Mouse (Mus musculus) spleen, adult 2 months (tissue): Measurements from ENCODE around the gene Serpinh1. TPM values are rescaled to one million over a fixed set of nuclear protein-coding genes. Genes with fewer than 3 reads are reported as not detected.

ENCODE experiments used
- DNase-seq, 2 experiments: peaks; one replicate each; pipeline versions ENCODE4 v3.0.0 to v3.0.0-alpha.2; 2012 to 2021; ENCODE audit warnings: low spot score in 2 of 2, low read depth in 1 of 2
- H3K27ac ChIP-seq: fragments of 200-500 bp; 2 replicates; pipeline ENCODE4 v1.5.1; 2012; ENCODE audit warnings: low read length, inconsistent platforms; ENCODE audit not compliant: insufficient read depth
- H3K27me3 ChIP-seq: fragments of 200-500 bp; 2 replicates; pipeline ENCODE4 v1.6.1; 2012; ENCODE audit warnings: mild to moderate bottlenecking, moderate library complexity, low read length, inconsistent platforms; ENCODE audit not compliant: control insufficient read depth, insufficient read depth
- H3K36me3 ChIP-seq: fragments of 200-500 bp; 2 replicates; pipeline ENCODE4 v1.6.1; 2012; ENCODE audit warnings: mild to moderate bottlenecking, low read length, inconsistent platforms; ENCODE audit not compliant: control insufficient read depth, insufficient read depth
- H3K4me1 ChIP-seq: fragments of 200-500 bp; 2 replicates; pipeline ENCODE4 v1.6.1; 2011; ENCODE audit warnings: inconsistent platforms; ENCODE audit not compliant: control insufficient read depth, insufficient read depth, insufficient read length
- H3K4me3 ChIP-seq: fragments of 200-500 bp; 2 replicates; pipeline ENCODE4 v1.5.1; 2011; ENCODE audit warnings: mild to moderate bottlenecking, inconsistent platforms; ENCODE audit not compliant: insufficient read depth, insufficient read length; ENCODE audit errors: extremely low read depth
- CTCF ChIP-seq: fragments of 200-500 bp; IDR thresholded peaks from 2 replicates; pipeline ENCODE4 v1.5.1; 2011; ENCODE audit warnings: mild to moderate bottlenecking, inconsistent platforms; ENCODE audit not compliant: insufficient read depth, insufficient read length, insufficient replicate concordance; ENCODE audit errors: extremely low read depth
- POLR2A ChIP-seq: fragments of 200-500 bp; IDR thresholded peaks from 2 replicates; pipeline ENCODE4 v1.6.1; 2011; ENCODE audit warnings: low read depth, low read length, inconsistent platforms
- WGBS: fragments of 180-500 bp; shearing (Covaris S2); methylation state at CpG from one replicate; pipeline ENCODE4 v1.1.7; 2018; 5-methylcytosine and 5-hydroxymethylcytosine counted together
- polyA plus RNA-seq: library from polyadenylated mRNA; depleted of rRNA; stranded (reverse); fragments of >200 nt; gene quantifications from 2 replicates; pipeline ENCODE4 v1.2.3, GENCODE M21; 2012

Gene Serpinh1
- polyA plus RNA-seq, 1 experiment: 69.3 TPM

GRCm38 (mm10) chr7:99314565-99314964, 38.5 kb downstream of the Serpinh1 start:
- no peak for DNase-seq
- WGBS: 60% methylated on average over 4 of the region's 4 CpGs
- Histone ChIP-seq H3K27ac (no peak overlapping the region), H3K27me3 (no peaks in the 10 kb centered on the region), H3K4me3 (no peak overlapping the region), H3K4me1 (no peaks in the 10 kb centered on the region), H3K36me3 (no peaks in the 10 kb centered on the region)
- no peak for TF ChIP-seq POLR2A
- TF ChIP-seq CTCF: no peak

GRCm38 (mm10) chr7:99313253-99313652, 39.8 kb downstream of the Serpinh1 start:
- TF ChIP-seq POLR2A: no peak
- no peak for TF ChIP-seq CTCF
- 88% methylated on average over 8 of the region's 8 CpGs for WGBS
- Histone ChIP-seq H3K4me3 (no peak overlapping the region), H3K27me3 (no peaks in the 10 kb centered on the region), H3K4me1 (no peaks in the 10 kb centered on the region), H3K27ac (no peak overlapping the region), H3K36me3 (no peaks in the 10 kb centered on the region)
- DNase-seq: no peak

- no peaks in the 10 kb centered on the region for H3K4me1 ChIP-seq
- no peak overlapping the region for H3K4me3 ChIP-seq
- DNase-seq: no peak
- H3K36me3 ChIP-seq: no peaks in the 10 kb centered on the region
- no peaks in the 10 kb centered on the region for H3K27me3 ChIP-seq
- TF ChIP-seq CTCF (no peak), POLR2A (no peak)
- no peak overlapping the region for H3K27ac ChIP-seq
- 82% methylated on average over 8 of the region's 8 CpGs for WGBS
These were observed 40.3 kb downstream of the Serpinh1 start for GRCm38 (mm10) chr7:99312671-99313143.

GRCm38 (mm10) chr7:99312058-99312457, 41.0 kb downstream of the Serpinh1 start:
- 63% methylated on average over 4 of the region's 4 CpGs for WGBS
- DNase-seq: no peak

GRCm38 (mm10) chr7:99311433-99311832, 41.6 kb downstream of the Serpinh1 start:
- TF ChIP-seq POLR2A (no peak), CTCF (no peak)
- no peak for DNase-seq
- no peaks in the 10 kb centered on the region for H3K27me3 ChIP-seq
- H3K27ac ChIP-seq: no peak overlapping the region
- H3K4me3 ChIP-seq: no peak overlapping the region
- no peaks in the 10 kb centered on the region for H3K4me1 ChIP-seq
- no peaks in the 10 kb centered on the region for H3K36me3 ChIP-seq
- 40% methylated on average over 7 of the region's 7 CpGs for WGBS

More at GRCm38 (mm10) chr7:99312058-99312457, 41.0 kb downstream of the Serpinh1 start:
- Histone ChIP-seq H3K4me1 (no peaks in the 10 kb centered on the region), H3K27ac (no peak overlapping the region), H3K4me3 (no peak overlapping the region), H3K27me3 (no peaks in the 10 kb centered on the region), H3K36me3 (no peaks in the 10 kb centered on the region)
- no peak for TF ChIP-seq POLR2A
- TF ChIP-seq CTCF: no peak

- no peak overlapping the region for H3K27ac ChIP-seq
- no peaks in the 10 kb centered on the region for H3K36me3 ChIP-seq
- no peaks in the 10 kb centered on the region for H3K4me1 ChIP-seq
- WGBS: 78% methylated on average over 3 of the region's 3 CpGs
- no peaks in the 10 kb centered on the region for H3K27me3 ChIP-seq
- TF ChIP-seq CTCF (no peak), POLR2A (no peak)
- H3K4me3 ChIP-seq: no peak overlapping the region
- no peak for DNase-seq
These were observed 46.4 kb downstream of the Serpinh1 start for GRCm38 (mm10) chr7:99306640-99307039.

GRCm38 (mm10) chr7:99305688-99306087, 47.4 kb downstream of the Serpinh1 start:
- no peaks in the 10 kb centered on the region for H3K4me1 ChIP-seq
- no peaks in the 10 kb centered on the region for H3K27me3 ChIP-seq
- WGBS: 95% methylated on average over 4 of the region's 4 CpGs
- TF ChIP-seq CTCF (no peak), POLR2A (no peak)
- no peak overlapping the region for H3K27ac ChIP-seq
- H3K36me3 ChIP-seq: no peaks in the 10 kb centered on the region
- H3K4me3 ChIP-seq: no peak overlapping the region
- DNase-seq: no peak
